Mouse (Mus musculus) spleen, postnatal 36 days (tissue): ENCODE data around the gene Gm8247.
"Not testable (repeated sequence)": the region's sequence is repeated elsewhere in the genome, so short reads cannot be mapped to it uniquely, and the experiment has no call there.

ENCODE experiments used
- DNase-seq, 2 experiments: peaks; one replicate each; pipeline ENCODE4 v3.0.0; 2022; ENCODE audit warnings: low spot score in 2 of 2, mixed read lengths in 1 of 2

Gm8247 gene

DNA sequence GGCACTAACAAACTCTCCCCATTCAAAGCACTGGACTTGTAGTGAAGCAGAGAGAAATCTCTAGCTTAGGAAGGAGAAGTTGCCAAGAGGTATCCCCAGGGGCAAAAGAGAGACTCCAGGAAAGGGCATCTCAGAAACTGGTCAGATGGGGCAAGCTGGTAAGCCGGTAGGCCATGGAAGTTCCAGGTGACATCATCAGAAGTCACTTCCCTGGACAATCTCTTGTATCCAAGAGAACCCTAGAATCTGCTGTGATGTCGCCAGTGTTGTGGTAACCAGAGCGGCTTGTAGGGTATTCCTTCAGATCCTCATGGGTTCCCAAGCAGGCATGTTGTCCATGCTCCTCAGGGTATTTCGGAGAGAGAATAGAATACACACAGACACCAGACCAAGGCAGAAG, at the start of gene Gm8247:
Gene Gm8247 (plus strand): TSS at position 301 of the 400 bp plus-strand sequence.
- not testable (repeated sequence) for DNase-seq

DNA sequence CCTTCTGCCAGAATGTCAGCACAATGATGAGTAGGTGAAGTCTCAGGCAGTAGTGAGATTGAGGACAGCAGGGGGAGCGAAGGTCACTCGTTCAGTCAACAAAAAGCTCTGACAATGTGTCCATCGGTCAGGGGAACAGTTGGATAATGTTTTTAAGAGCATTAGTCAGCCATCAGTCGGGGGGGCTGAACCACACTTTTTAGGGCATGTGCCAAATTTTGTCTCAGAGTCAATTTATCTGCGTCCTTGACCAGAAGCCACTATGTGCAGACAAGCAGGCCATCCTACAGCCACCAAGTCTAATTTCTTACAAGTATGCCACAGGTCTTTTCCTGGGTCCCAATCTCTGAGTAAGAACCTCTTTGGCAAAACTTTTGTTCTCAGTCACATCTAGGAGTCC, 35.0 kb upstream of the Gm8247 start:
- DNase-seq, result not testable (repeated sequence)

DNA sequence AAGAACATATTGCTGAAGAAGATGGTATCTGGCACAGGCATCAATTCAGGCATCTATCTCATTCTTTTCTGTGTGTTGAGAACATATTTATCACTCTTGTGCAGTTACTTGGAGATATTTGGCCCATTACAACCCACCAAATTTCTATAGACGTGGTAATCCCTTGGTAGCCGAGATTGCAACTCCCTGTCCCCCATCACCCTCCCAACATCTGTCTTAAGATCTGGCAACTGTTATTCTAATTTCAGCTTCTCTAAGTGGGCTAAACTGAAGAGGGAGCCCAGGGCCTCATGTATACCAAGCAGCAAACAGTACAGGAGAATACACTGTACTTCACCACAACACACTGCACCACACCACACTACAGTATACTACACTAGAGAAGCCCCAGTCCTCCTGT, 8.8 kb downstream of the Gm8247 start:
- DNase-seq, result not testable (repeated sequence)

DNA sequence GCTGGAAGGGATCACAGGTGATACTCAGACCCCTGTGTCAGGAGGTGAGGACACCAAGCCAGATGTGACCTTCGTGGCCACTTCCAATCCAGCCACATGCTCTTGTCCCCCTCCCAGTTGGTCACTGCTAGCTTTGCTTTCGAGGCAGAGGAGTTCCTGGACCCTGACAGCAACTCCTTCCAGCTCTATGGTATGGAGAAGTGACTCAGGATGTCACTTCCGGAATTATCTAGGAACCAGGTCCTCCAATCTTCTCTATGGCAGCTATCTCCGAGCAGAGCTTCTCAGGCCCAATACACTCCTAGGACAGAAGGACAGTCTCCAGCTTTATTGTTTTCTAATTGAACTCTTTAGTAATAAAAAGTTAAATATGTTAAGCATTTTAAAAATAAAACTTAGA, 44.8 kb downstream of the Gm8247 start, which contains the start of gene Gm5624:
Gene Gm5624 (minus strand): TSS at position 202 of the 400 bp plus-strand sequence.
- DNase-seq, result not testable (repeated sequence)
